In the genomic region with DNA sequence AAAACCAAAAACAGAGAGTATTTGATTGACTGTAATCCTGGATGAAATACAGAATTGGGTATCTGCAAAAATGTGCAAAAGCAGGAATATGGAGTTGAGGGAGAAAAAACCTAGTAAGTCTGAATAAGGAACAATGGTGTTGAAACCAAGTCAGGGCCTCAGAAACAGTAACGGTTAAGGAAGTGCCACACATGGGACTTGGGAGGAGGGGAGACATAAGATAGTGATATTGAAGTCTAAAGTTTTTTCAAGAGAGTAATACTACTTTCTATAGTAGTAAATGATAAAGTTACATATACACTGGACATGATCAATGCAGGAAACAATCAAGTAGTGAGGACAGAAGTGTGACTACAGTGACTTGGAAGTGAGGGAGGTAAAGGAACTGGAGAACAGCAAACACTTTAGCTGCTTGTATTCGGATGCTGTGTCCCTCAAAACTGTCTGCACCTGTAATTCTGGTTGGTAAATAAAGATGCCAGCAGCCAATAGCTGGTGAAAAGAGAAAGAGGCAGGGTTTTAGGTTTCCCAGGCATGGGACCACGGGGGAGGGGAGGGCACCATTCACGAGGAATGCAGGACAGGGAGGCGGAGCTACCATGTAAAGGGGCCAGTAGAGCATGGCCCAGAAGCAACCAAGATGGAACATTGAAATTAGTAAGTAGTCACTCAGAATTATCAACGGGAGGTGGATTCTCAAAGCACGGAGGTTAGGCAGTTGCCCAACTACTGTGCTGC, we compare ENCODE assay signal across 13 mouse cellular contexts. TPM values are rescaled to one million over a fixed set of nuclear protein-coding genes. Genes with fewer than 3 reads are reported as not detected.
DNase-seq lines count a peak whose midpoint lies in the region; ATAC-seq and TF ChIP-seq lines count a peak whose summit lies in the region.
"Had no signal": no experiment of that assay in that cellular context is flagged by ENCODE, and none has a peak within 500 bp of the region (broad histone marks: within the 10 kb centered on the region; RNA-seq: fewer than 3 reads in every experiment).

No protein-coding gene starts in this region.

- H3K9me3 ChIP-seq in hindbrain, postnatal 0 days (ENCODE audit: low read length), result no peaks in the 10 kb centered on the region
- no peaks in the 10 kb centered on the region for H3K9me3 ChIP-seq in hindbrain, embryonic 12.5 days (replicated peaks)
- H3K9me3 ChIP-seq in E14TG2a.4 (ENCODE audit: low read length), result no peaks in the 10 kb centered on the region
- H3K9me3 ChIP-seq in embryonic facial prominence, embryonic 10.5 days, result no peaks in the 10 kb centered on the region

- H3K36me3 ChIP-seq in hindbrain, postnatal 0 days (ENCODE audit: insufficient read depth, low read length), result no peaks in the 10 kb centered on the region
- no peaks in the 10 kb centered on the region for H3K36me3 ChIP-seq in hindbrain, embryonic 12.5 days
- peaks cover 15% of the 10 kb centered on the region for H3K36me3 ChIP-seq in E14TG2a.4 (ENCODE audit: insufficient read depth, low read length)
- H3K36me3 ChIP-seq in embryonic facial prominence, embryonic 10.5 days (replicated peaks), result peaks cover 6% of the 10 kb centered on the region

- WGBS in hindbrain, postnatal 0 days, result 41% methylated on average over 7 of the region's 7 CpGs
- WGBS in hindbrain, embryonic 12.5 days, result 44% methylated on average over 7 of the region's 7 CpGs
- WGBS in embryonic facial prominence, embryonic 10.5 days, result 52% methylated on average over 7 of the region's 7 CpGs

- TF ChIP-seq CTCF in hindbrain, postnatal 0 days (IDR thresholded peaks at IDR 0.05; ENCODE audit: low read depth), result no peak
- TF ChIP-seq CTCF in E14TG2a.4 (conservative IDR thresholded peaks at IDR 0.05; ENCODE audit: low read length), result no peak

- H3K4me3 ChIP-seq in hindbrain, postnatal 0 days (ENCODE audit: low read length), result no peak overlapping the region
- no peak overlapping the region for H3K4me3 ChIP-seq in hindbrain, embryonic 12.5 days
- 0 out of 2 replicates have a peak overlapping the region, but pooled peaks have one; percentile 1 for H3K4me3 ChIP-seq in E14TG2a.4 (replicated peaks; ENCODE audit: low read length)
- H3K4me3 ChIP-seq in embryonic facial prominence, embryonic 10.5 days, result no peak overlapping the region; the same call in 1 of the 2 replicates

- DNase-seq in hindbrain, postnatal 0 days (ENCODE audit: low spot score), result no peak
- peak; percentile 33 for DNase-seq in embryonic facial prominence, embryonic 10.5 days (ENCODE audit: low spot score)
- peak; percentile 57 for DNase-seq in lung, postnatal 36 days
- DNase-seq in frontal cortex, adult 2 months (ENCODE audit: extremely low spot score in 1 of 2, low spot score in 1 of 2), result no peak
- DNase-seq in layer of hippocampus, adult 18-20 months (ENCODE audit: low spot score in 2 of 2), result no peak
- no peak for DNase-seq in urinary bladder, postnatal 10 days (ENCODE audit: low spot score)
- DNase-seq: cerebellum, adult 11-12 months; gastrocnemius, postnatal 14 days; layer of hippocampus, postnatal 36 days; right cerebral cortex, postnatal 14 days had no signal

- no peaks in the 10 kb centered on the region for H3K27me3 ChIP-seq in hindbrain, postnatal 0 days (ENCODE audit: insufficient read depth, low read length)
- H3K27me3 ChIP-seq in hindbrain, embryonic 12.5 days, result no peaks in the 10 kb centered on the region
- no peaks in the 10 kb centered on the region for H3K27me3 ChIP-seq in E14TG2a.4 (ENCODE audit: insufficient read depth, low read length)
- H3K27me3 ChIP-seq in embryonic facial prominence, embryonic 10.5 days (replicated peaks; ENCODE audit: low read depth, poor library complexity, severe bottlenecking), result no peaks in the 10 kb centered on the region

- peaks cover 10% of the 10 kb centered on the region; the same call in 1 of the 2 replicates for H3K4me1 ChIP-seq in hindbrain, postnatal 0 days (ENCODE audit: insufficient read depth, low read length)
- peaks cover 41% of the 10 kb centered on the region for H3K4me1 ChIP-seq in hindbrain, embryonic 12.5 days
- peaks cover 81% of the 10 kb centered on the region for H3K4me1 ChIP-seq in E14TG2a.4 (replicated peaks; ENCODE audit: low read depth, low read length)
- H3K4me1 ChIP-seq in embryonic facial prominence, embryonic 10.5 days, result peaks cover 49% of the 10 kb centered on the region

- H3K9ac ChIP-seq in hindbrain, postnatal 0 days (replicated peaks; ENCODE audit: low read length), result no peak overlapping the region
- no peak overlapping the region for H3K9ac ChIP-seq in hindbrain, embryonic 12.5 days

- no peak overlapping the region for H3K27ac ChIP-seq in hindbrain, postnatal 0 days
- H3K27ac ChIP-seq in hindbrain, embryonic 12.5 days, result no peak overlapping the region
- no peak overlapping the region for H3K27ac ChIP-seq in embryonic facial prominence, embryonic 10.5 days (replicated peaks)

- 0 out of 2 replicates have a peak overlapping the region, but pooled peaks have one; percentile 3 for H3K4me2 ChIP-seq in hindbrain, postnatal 0 days (ENCODE audit: low read depth, low read length)
- no peak overlapping the region for H3K4me2 ChIP-seq in hindbrain, embryonic 12.5 days (replicated peaks)

- ATAC-seq in hindbrain, postnatal 0 days, result no peak
- ATAC-seq in hindbrain, embryonic 12.5 days (ENCODE audit: low FRiP score), result no peak
- ATAC-seq: hindbrain, embryonic 16.5 days had no signal

RNA-seq across cellular contexts. Expression of gene Vapa, which starts 5.6 kb away (rescaled TPM):
- 97.4 and 103 TPM in 2 replicates for total RNA-seq in hindbrain, postnatal 0 days (2014; rRNA removed)
- polyA plus RNA-seq in hindbrain, postnatal 0 days (2015; fragmentation: Nextera tagmentation; extraction: Ambion mirVana), result 296 and 298 TPM in 2 replicates
- 264 and 270 TPM in 2 replicates for polyA plus RNA-seq in hindbrain, embryonic 12.5 days (2016; fragmentation: Nextera tagmentation; extraction: Ambion mirVana)
- 169 and 171 TPM in 2 replicates for polyA plus RNA-seq in embryonic facial prominence, embryonic 10.5 days (2016; fragmentation: Nextera tagmentation; extraction: Ambion mirVana)
- polyA plus RNA-seq in frontal cortex, adult 2 months (2012; rRNA removed), result 89.6 and 91.4 TPM in 2 replicates
- 100 to 1,000 TPM; 129 to 132 TPM for total RNA-seq in layer of hippocampus, adult 18-20 months (2021)

RNA-seq across cellular contexts. Expression of gene Txndc2, which starts 34.2 kb away (rescaled TPM):
- not detected in 2 replicates for total RNA-seq in hindbrain, postnatal 0 days (2014; rRNA removed)
- 0.10 and 0.13 TPM in 2 replicates for polyA plus RNA-seq in hindbrain, postnatal 0 days (2015; fragmentation: Nextera tagmentation; extraction: Ambion mirVana)
- 0.13 and 0.27 TPM in 2 replicates for polyA plus RNA-seq in hindbrain, embryonic 12.5 days (2016; fragmentation: Nextera tagmentation; extraction: Ambion mirVana)
- polyA plus RNA-seq in embryonic facial prominence, embryonic 10.5 days (2016; fragmentation: Nextera tagmentation; extraction: Ambion mirVana), result 0.07 TPM in 1 of 2 replicates, not detected in the other
- 0.10 and 0.19 TPM in 2 replicates for polyA plus RNA-seq in frontal cortex, adult 2 months (2012; rRNA removed)
- not detected for total RNA-seq in layer of hippocampus, adult 18-20 months (2021)
- total RNA-seq: gastrocnemius, postnatal 14 days; layer of hippocampus, postnatal 36 days had no signal
- polyA plus RNA-seq: hindbrain, embryonic 16.5 days had no signal

Comparison
In these comparisons a context has a peak if more than half of its experiments do, and no peak if none do; other contexts are left out.
1. DNase-seq: peak in embryonic facial prominence, embryonic 10.5 days (single experiment) and lung, postnatal 36 days (single experiment); none in hindbrain, postnatal 0 days (single experiment), frontal cortex, adult 2 months (0 of 2), layer of hippocampus, adult 18-20 months (0 of 2) and urinary bladder, postnatal 10 days (single experiment).